Mouse (Mus musculus): ENCODE data around the gene Mgst2. TPM values are rescaled to one million over a fixed set of nuclear protein-coding genes. Genes with fewer than 3 reads are reported as not detected.

Gene Mgst2
- 16.5 and 18.8 TPM in 2 replicates for polyA plus RNA-seq (2015; fragmentation: Nextera tagmentation; extraction: Ambion mirVana)

- Histone ChIP-seq H3K4me2 (peak within 1 kb of the TSS; percentile 53), H3K27ac (peak within 1 kb of the TSS; percentile 61), H3K9ac (peak within 1 kb of the TSS; percentile 52), H3K4me1 (replicated peaks) (peaks cover 48% of the 10 kb centered on the region), H3K36me3 (no peaks in the 10 kb centered on the region), H3K27me3 (no peaks in the 10 kb centered on the region), H3K9me3 (replicated peaks) (no peaks in the 10 kb centered on the region), H3K4me3 (replicated peaks) (peak within 1 kb of the TSS; percentile 37)
- ATAC-seq (ENCODE audit: low read depth) = no peak
- 45% methylated on average over 4 of the region's 4 CpGs for WGBS (ENCODE audit: insufficient replicate concordance)
- DNase-seq = no peak
Observed at GRCm38 (mm10) chr3:51660060-51660459, at the start of gene Mgst2. Gene Mgst2 (plus strand): TSS chr3:51660360.

- DNase-seq (peak; percentile 46), ATAC-seq (ENCODE audit: low read depth) (peak; percentile 84)
- no peaks in the 10 kb centered on the region for H3K27me3 ChIP-seq
- H3K9me3 ChIP-seq (replicated peaks) = no peaks in the 10 kb centered on the region
- H3K4me2 ChIP-seq = no peak overlapping the region
- H3K9ac ChIP-seq = no peak overlapping the region
- WGBS (ENCODE audit: insufficient replicate concordance) = 6% methylated on average over 6 of the region's 6 CpGs
- no peak overlapping the region for H3K27ac ChIP-seq
- no peak overlapping the region for H3K4me3 ChIP-seq (replicated peaks)
- peaks cover 17% of the 10 kb centered on the region for H3K4me1 ChIP-seq (replicated peaks)
- no peaks in the 10 kb centered on the region for H3K36me3 ChIP-seq
Observed at GRCm38 (mm10) chr3:51611972-51612371, 48.2 kb upstream of the Mgst2 start.

GRCm38 (mm10) chr3:51612398-51613356 lies 47.5 kb upstream of the Mgst2 start:
- no peaks in the 10 kb centered on the region for H3K9me3 ChIP-seq (replicated peaks)
- H3K27me3 ChIP-seq = no peaks in the 10 kb centered on the region
- peaks cover 17% of the 10 kb centered on the region for H3K4me1 ChIP-seq (replicated peaks)
- DNase-seq (no peak), ATAC-seq (ENCODE audit: low read depth) (no peak)
- H3K4me3 ChIP-seq (replicated peaks) = no peak overlapping the region
- no peak overlapping the region for H3K9ac ChIP-seq
- H3K27ac ChIP-seq = no peak overlapping the region
- 62% methylated on average over 10 of the region's 10 CpGs for WGBS (ENCODE audit: insufficient replicate concordance)
- H3K36me3 ChIP-seq = no peaks in the 10 kb centered on the region
- H3K4me2 ChIP-seq = no peak overlapping the region

DNA sequence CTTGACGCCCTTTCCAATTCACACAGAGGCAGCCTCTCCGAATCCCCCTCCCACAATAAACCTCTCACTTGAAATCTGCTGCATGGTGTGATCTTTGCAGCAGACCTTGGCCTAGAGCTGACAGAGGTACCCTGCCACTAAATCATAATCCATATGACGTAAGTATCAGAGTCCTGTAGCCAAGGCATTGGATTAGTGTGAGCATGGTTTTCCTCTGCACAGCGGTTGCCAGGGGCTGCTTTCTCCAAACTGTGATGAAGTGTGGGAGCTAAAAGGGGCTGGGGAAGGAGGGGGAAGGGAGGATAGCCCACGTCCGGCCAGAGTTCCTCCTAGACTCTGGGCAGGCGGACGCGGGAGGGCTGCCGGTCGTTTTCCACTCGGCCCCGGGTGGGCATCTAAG lies 45.9 kb upstream of the Mgst2 start:
- Histone ChIP-seq H3K27me3 (no peaks in the 10 kb centered on the region), H3K4me1 (replicated peaks) (peaks cover 17% of the 10 kb centered on the region), H3K27ac (no peak overlapping the region), H3K9ac (no peak overlapping the region), H3K4me3 (replicated peaks) (no peak overlapping the region), H3K36me3 (no peaks in the 10 kb centered on the region), H3K9me3 (replicated peaks) (no peaks in the 10 kb centered on the region), H3K4me2 (no peak overlapping the region)
- no peak for DNase-seq
- WGBS (ENCODE audit: insufficient replicate concordance) = 74% methylated on average over 13 of the region's 13 CpGs
- no peak for ATAC-seq (ENCODE audit: low read depth)

- Histone ChIP-seq H3K4me1 (replicated peaks) (no peaks in the 10 kb centered on the region), H3K27me3 (no peaks in the 10 kb centered on the region), H3K4me3 (replicated peaks) (no peak overlapping the region), H3K9ac (no peak overlapping the region), H3K36me3 (no peaks in the 10 kb centered on the region), H3K4me2 (no peak overlapping the region), H3K9me3 (replicated peaks) (no peaks in the 10 kb centered on the region), H3K27ac (no peak overlapping the region)
- ATAC-seq (ENCODE audit: low read depth) = no peak
- no peak for DNase-seq
- WGBS (ENCODE audit: insufficient replicate concordance) = 48% methylated on average over 2 of the region's 2 CpGs
Observed at GRCm38 (mm10) chr3:51623956-51624355, 36.2 kb upstream of the Mgst2 start.

DNA sequence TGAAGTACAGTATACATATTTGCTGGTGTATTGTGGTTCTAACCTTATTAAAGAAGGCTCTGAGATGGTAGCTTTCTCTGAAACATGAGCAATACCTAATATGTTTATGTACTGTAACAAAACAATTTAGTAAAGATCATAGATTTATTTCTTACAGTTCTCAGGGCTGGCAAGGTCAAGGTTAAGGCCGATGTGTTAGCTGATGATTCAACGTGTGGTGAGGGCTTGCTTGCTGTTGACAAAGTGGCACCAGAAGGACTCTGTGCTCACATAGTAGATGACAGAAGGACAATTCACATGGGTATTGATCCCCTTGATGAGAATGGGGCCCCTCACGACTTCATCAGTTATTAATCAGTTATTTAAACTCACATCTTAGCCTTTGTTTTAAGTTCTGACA lies 32.4 kb upstream of the Mgst2 start:
- Histone ChIP-seq H3K4me3 (replicated peaks) (no peak overlapping the region), H3K9me3 (replicated peaks) (no peaks in the 10 kb centered on the region), H3K4me2 (no peak overlapping the region), H3K9ac (no peak overlapping the region), H3K4me1 (replicated peaks) (no peaks in the 10 kb centered on the region), H3K36me3 (no peaks in the 10 kb centered on the region), H3K27ac (no peak overlapping the region), H3K27me3 (no peaks in the 10 kb centered on the region)
- no peak for DNase-seq
- ATAC-seq (ENCODE audit: low read depth) = no peak
- 58% methylated on average over 3 of the region's 3 CpGs for WGBS (ENCODE audit: insufficient replicate concordance)

- no peak for DNase-seq
- ATAC-seq (ENCODE audit: low read depth) = no peak
- 54% methylated on average over 3 of the region's 3 CpGs for WGBS (ENCODE audit: insufficient replicate concordance)
- H3K4me1 ChIP-seq (replicated peaks) = no peaks in the 10 kb centered on the region
- no peak overlapping the region for H3K4me3 ChIP-seq (replicated peaks)
- H3K4me2 ChIP-seq = no peak overlapping the region
- no peak overlapping the region for H3K9ac ChIP-seq
- H3K27me3 ChIP-seq = no peaks in the 10 kb centered on the region
- H3K9me3 ChIP-seq (replicated peaks) = peaks cover 4% of the 10 kb centered on the region; the same call in 1 of the 2 replicates
- no peaks in the 10 kb centered on the region for H3K36me3 ChIP-seq
- no peak overlapping the region for H3K27ac ChIP-seq
Observed at GRCm38 (mm10) chr3:51628977-51629376, 31.2 kb upstream of the Mgst2 start.

DNA sequence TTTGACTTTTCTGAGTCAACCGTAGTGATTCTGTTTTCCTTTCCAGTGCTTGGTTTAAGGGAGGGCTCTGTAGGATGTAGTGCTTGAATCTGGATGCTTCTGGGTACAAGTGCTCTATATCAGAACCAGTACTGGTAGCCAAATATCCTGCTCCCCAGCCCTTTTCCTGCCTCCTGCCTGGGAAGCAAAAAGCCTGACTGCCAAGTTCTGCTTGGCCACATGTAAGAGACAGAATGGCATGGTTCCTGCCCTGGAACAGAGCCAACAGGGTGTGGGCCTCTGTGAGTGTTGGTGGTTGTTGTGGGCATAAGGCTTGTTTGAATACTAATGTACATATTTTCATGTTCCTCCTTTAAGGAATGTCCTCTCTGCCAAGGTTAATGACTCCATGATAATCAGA lies 29.4 kb upstream of the Mgst2 start:
- ATAC-seq (ENCODE audit: low read depth) = no peak
- no peak overlapping the region for H3K4me3 ChIP-seq (replicated peaks)
- 73% methylated on average over 1 of the region's 1 CpGs for WGBS (ENCODE audit: insufficient replicate concordance)

DNA sequence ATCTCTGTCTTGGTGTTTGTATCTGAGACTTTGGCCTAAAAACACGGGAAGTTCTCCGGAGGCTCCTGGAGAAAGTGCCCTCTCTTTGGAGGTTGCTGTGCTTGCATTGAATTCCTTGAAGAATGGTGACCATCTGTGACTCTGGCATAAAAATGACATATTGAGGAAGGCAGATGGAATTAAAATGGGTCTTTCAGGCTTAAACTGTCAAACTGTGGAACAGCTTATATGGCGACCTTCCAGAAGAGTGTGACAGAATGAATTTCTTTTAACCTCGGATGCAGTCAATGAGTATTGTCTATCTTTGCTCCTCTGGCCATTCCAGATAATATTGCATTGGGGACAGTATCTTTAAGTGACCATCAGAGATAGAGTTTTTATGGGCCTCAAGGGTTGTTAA lies 28.2 kb upstream of the Mgst2 start:
- H3K36me3 ChIP-seq = no peaks in the 10 kb centered on the region
- 77% methylated on average over 4 of the region's 4 CpGs for WGBS (ENCODE audit: insufficient replicate concordance)
- ATAC-seq (ENCODE audit: low read depth) = no peak
- H3K27ac ChIP-seq = no peak overlapping the region
- DNase-seq = no peak
- H3K9ac ChIP-seq = no peak overlapping the region
- no peaks in the 10 kb centered on the region for H3K27me3 ChIP-seq
- H3K4me1 ChIP-seq (replicated peaks) = peaks cover 7% of the 10 kb centered on the region
- peaks cover 4% of the 10 kb centered on the region; the same call in 1 of the 2 replicates for H3K9me3 ChIP-seq (replicated peaks)
- no peak overlapping the region for H3K4me2 ChIP-seq
- H3K4me3 ChIP-seq (replicated peaks) = no peak overlapping the region

More for the DNA sequence above, 29.4 kb upstream of the Mgst2 start:
- no peaks in the 10 kb centered on the region for H3K27me3 ChIP-seq
- no peak overlapping the region for H3K4me2 ChIP-seq
- no peak for DNase-seq
- H3K9me3 ChIP-seq (replicated peaks) = peaks cover 4% of the 10 kb centered on the region; the same call in 1 of the 2 replicates
- no peaks in the 10 kb centered on the region for H3K36me3 ChIP-seq
- H3K27ac ChIP-seq = no peak overlapping the region
- H3K9ac ChIP-seq = no peak overlapping the region
- peaks cover 5% of the 10 kb centered on the region; the same call in 1 of the 2 replicates for H3K4me1 ChIP-seq (replicated peaks)

- Histone ChIP-seq H3K9me3 (replicated peaks) (peaks cover 4% of the 10 kb centered on the region; the same call in 1 of the 2 replicates), H3K4me2 (no peak overlapping the region), H3K27me3 (no peaks in the 10 kb centered on the region), H3K4me3 (replicated peaks) (no peak overlapping the region), H3K4me1 (replicated peaks) (peaks cover 23% of the 10 kb centered on the region), H3K27ac (no peak overlapping the region), H3K9ac (no peak overlapping the region), H3K36me3 (no peaks in the 10 kb centered on the region)
- no peak for DNase-seq
- WGBS (ENCODE audit: insufficient replicate concordance) = 83% methylated on average over 1 of the region's 1 CpGs
- ATAC-seq (ENCODE audit: low read depth) = no peak
Observed at GRCm38 (mm10) chr3:51634451-51634850, 25.7 kb upstream of the Mgst2 start.

DNA sequence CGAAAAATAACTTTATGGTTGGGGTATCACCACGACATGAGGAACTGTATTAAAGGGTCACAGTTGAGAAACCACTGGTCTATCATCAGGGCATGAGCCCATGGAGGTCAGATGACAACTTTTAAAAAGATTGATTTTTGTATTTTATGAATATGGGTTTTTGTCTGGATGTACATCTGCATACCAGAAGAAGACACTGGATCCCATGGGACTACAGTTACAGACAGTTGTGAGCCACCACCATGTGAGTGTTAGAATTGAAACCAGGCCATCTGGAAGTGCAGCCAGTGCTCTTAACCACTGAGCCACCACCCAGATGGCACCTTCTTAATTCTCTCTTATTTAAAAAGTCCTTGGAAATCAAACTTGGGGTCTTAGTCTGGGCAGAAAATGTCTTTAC lies 24.2 kb upstream of the Mgst2 start:
- peaks cover 4% of the 10 kb centered on the region; the same call in 1 of the 2 replicates for H3K9me3 ChIP-seq (replicated peaks)
- ATAC-seq (ENCODE audit: low read depth) (no peak), DNase-seq (no peak)
- peaks cover 23% of the 10 kb centered on the region for H3K4me1 ChIP-seq (replicated peaks)
- H3K4me2 ChIP-seq = no peak overlapping the region
- H3K9ac ChIP-seq = no peak overlapping the region
- WGBS (ENCODE audit: insufficient replicate concordance) = 52% methylated on average over 2 of the region's 2 CpGs
- H3K4me3 ChIP-seq (replicated peaks) = no peak overlapping the region
- no peak overlapping the region for H3K27ac ChIP-seq
- H3K27me3 ChIP-seq = no peaks in the 10 kb centered on the region
- no peaks in the 10 kb centered on the region for H3K36me3 ChIP-seq

Measured in liver, embryonic 13.5 days (tissue).